Mouse (Mus musculus) large intestine, adult 2 months (tissue): ENCODE results near the gene Snrnp25. TPM values are rescaled to one million over a fixed set of nuclear protein-coding genes. Genes with fewer than 3 reads are reported as not detected.

Experiments
- DNase-seq: peaks from one replicate; pipeline ENCODE4 v3.0.0-alpha.2; 2012; ENCODE audit warnings: low read depth, low spot score
- WGBS: fragments of 180-500 bp; shearing (Covaris S2); methylation state at CpG from one replicate; pipeline ENCODE4 v1.1.7; 2018; 5-methylcytosine and 5-hydroxymethylcytosine counted together
- polyA plus RNA-seq: library from polyadenylated mRNA; depleted of rRNA; stranded (reverse); fragments of >200 nt; gene quantifications from 2 replicates; pipeline ENCODE4 v1.2.3, GENCODE M21; 2012; rRNA removed

Gene Snrnp25
- 22.2 and 28.9 TPM in 2 replicates for polyA plus RNA-seq

GRCm38 (mm10) chr11:32205058-32205873, at the start of gene Snrnp25:
TSS of gene Snrnp25 (plus strand) at chr11:32205415.
- under 1% methylated on average over 52 of the region's 52 CpGs for WGBS
- DNase-seq = peak; percentile 98

GRCm38 (mm10) chr11:32156854-32157630, 48.2 kb upstream of the Snrnp25 start:
- 77% methylated on average over 7 of the region's 7 CpGs for WGBS
- DNase-seq = no peak

GRCm38 (mm10) chr11:32157791-32158594, 47.2 kb upstream of the Snrnp25 start:
- DNase-seq = no peak
- WGBS = 59% methylated on average over 18 of the region's 18 CpGs

GRCm38 (mm10) chr11:32159176-32159575, 46.0 kb upstream of the Snrnp25 start:
- no peak for DNase-seq
- 75% methylated on average over 3 of the region's 3 CpGs for WGBS

- WGBS = 79% methylated on average over 7 of the region's 7 CpGs
- no peak for DNase-seq
Measured at GRCm38 (mm10) chr11:32160341-32160740, 44.9 kb upstream of the Snrnp25 start.

GRCm38 (mm10) chr11:32161500-32161899, 43.7 kb upstream of the Snrnp25 start:
- WGBS = 10% methylated on average over 9 of the region's 9 CpGs
- DNase-seq = no peak

GRCm38 (mm10) chr11:32161922-32162804, 43.1 kb upstream of the Snrnp25 start:
- WGBS = 13% methylated on average over 28 of the region's 28 CpGs
- no peak for DNase-seq

GRCm38 (mm10) chr11:32166683-32167082, 38.5 kb upstream of the Snrnp25 start:
- no peak for DNase-seq
- whole genome bisulfite sequencing = 72% methylated on average over 4 of the region's 4 CpGs

GRCm38 (mm10) chr11:32178506-32178905, 26.7 kb upstream of the Snrnp25 start:
- WGBS = 76% methylated on average over 1 of the region's 1 CpGs
- no peak for DNase-seq

- WGBS = 78% methylated on average over 4 of the region's 4 CpGs
- no peak for DNase-seq
Measured at GRCm38 (mm10) chr11:32181246-32181645, 24.0 kb upstream of the Snrnp25 start.

GRCm38 (mm10) chr11:32181973-32182868, 23.0 kb upstream of the Snrnp25 start:
- 46% methylated on average over 24 of the region's 25 CpGs for WGBS

GRCm38 (mm10) chr11:32184469-32184868, 20.7 kb upstream of the Snrnp25 start:
- DNase-seq = no peak
- 84% methylated on average over 8 of the region's 8 CpGs for WGBS

More at GRCm38 (mm10) chr11:32181973-32182868, 23.0 kb upstream of the Snrnp25 start:
- DNase-seq = peak; percentile 37

- 55% methylated on average over 3 of the region's 3 CpGs for WGBS
- DNase-seq = no peak
Measured at GRCm38 (mm10) chr11:32186031-32186430, 19.2 kb upstream of the Snrnp25 start.

GRCm38 (mm10) chr11:32187256-32187655, 18.0 kb upstream of the Snrnp25 start:
- DNase-seq = no peak
- WGBS = 86% methylated on average over 4 of the region's 4 CpGs

GRCm38 (mm10) chr11:32188881-32189280, 16.3 kb upstream of the Snrnp25 start:
- no peak for DNase-seq
- WGBS = 75% methylated on average over 12 of the region's 12 CpGs

- DNase-seq = no peak
- WGBS = 67% methylated on average over 5 of the region's 5 CpGs
Measured at GRCm38 (mm10) chr11:32189434-32189833, 15.8 kb upstream of the Snrnp25 start.

- WGBS = 87% methylated on average over 9 of the region's 9 CpGs
- DNase-seq = no peak
Measured at GRCm38 (mm10) chr11:32190119-32190518, 15.1 kb upstream of the Snrnp25 start.

- WGBS = 78% methylated on average over 13 of the region's 13 CpGs
- DNase-seq = no peak
Measured at GRCm38 (mm10) chr11:32190603-32191110, 14.6 kb upstream of the Snrnp25 start.
